Mouse (Mus musculus) lung, adult 2 months (tissue): Measurements from ENCODE around the gene Ap3b2.

Source experiments
- CTCF ChIP-seq: fragments of 200-500 bp; IDR thresholded peaks from 2 replicates; pipeline ENCODE4 v1.5.1; 2011; ENCODE audit warnings: mild to moderate bottlenecking, low read length, control low read depth; ENCODE audit not compliant: insufficient read depth
- POLR2A ChIP-seq: fragments of 200-500 bp; IDR thresholded peaks from 2 replicates; pipeline ENCODE4 v1.6.1; 2011; ENCODE audit warnings: low read depth, mild to moderate bottlenecking, control low read depth, low read length, borderline replicate concordance; ENCODE audit errors: extremely low read depth

GRCm38 (mm10) chr7:81464116-81464515, 29.6 kb downstream of the Ap3b2 start:
- TF ChIP-seq CTCF (no peak), POLR2A (no peak)
